Mouse (Mus musculus) retina, postnatal 1 day (tissue): ENCODE data around the gene Usp15.

Experiments used
- DNase-seq: peaks from one replicate; pipeline ENCODE4 v3.0.0-alpha.2; 2012

Gene Usp15

DNA sequence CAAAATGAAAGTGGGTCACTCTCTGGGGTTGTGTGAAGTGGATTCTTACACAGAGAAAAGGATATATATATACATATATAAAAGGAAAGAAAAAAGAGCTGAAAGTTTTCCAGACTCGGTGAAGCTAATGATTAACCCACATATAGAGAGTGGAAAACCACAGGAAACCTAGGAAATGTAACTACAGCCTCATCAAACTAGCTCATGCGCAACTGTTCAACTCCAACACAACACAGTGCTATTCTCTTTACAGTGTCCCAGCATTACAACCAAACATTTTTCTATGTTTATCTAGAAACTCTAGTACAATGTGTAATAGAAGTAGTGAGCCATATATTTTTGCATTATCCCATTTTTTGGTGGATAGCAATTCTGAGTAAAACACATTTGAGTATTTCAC is 96.2 kb downstream of the Usp15 start:
- DNase-seq: no peak

DNA sequence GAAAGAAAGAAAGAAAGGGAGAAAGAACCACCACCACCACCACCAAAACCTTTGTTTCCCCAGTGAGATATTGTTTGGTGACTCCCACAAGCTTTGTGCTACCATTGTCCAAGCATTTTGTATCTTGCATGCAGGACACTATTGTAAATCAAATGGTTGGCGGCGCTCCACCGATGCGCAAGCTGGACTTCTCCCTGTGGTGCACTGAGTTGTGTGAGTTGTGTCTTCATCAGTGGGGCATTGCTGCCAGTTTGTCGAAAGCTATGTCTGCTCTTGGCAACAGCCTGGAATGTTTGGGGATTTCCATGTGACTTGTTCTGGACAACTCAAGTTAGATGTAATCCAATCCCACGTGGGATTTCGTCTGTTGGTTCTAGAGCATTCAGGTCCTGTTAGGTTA is 102.3 kb downstream of the Usp15 start:
- DNase-seq: no peak

DNA sequence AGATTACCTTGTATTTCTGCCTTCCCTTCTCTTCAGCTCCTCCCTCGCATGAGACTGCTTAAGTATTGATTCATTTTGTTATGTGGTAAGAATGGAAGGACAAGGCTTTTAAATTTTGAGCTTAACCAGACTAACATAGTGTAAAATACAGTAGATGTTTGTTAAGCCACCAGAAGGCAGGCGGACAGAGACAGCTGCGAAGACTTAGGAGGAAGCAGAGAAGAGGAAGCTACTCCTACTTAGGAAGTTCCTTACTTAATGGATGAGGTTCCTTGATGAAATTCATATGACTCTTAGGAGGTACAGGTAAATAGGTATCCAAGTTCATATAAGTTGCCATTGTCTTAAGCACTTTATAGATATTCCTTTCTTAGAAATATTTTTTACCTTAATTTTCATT is 104.2 kb downstream of the Usp15 start:
- no peak for DNase-seq

DNA sequence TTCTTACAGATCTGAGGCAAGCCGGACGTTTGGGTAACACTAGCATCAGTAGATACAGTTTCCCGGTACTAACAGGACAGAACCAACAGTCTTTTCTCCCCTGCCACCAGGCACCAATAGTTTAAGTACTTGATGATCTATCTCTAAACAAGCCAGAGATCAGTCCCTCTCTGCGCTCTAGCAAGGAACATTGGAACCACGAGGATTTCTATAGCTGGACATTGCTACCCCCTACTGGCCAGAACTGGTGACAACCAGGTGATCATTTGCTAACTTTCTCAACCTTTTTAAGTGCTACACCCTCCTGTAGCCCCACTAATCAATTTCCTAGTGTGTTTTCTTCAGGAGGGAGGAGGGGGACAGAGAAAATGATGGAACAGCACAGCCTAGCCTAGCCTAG is 105.1 kb downstream of the Usp15 start:
- peak; percentile 81 for DNase-seq

DNA sequence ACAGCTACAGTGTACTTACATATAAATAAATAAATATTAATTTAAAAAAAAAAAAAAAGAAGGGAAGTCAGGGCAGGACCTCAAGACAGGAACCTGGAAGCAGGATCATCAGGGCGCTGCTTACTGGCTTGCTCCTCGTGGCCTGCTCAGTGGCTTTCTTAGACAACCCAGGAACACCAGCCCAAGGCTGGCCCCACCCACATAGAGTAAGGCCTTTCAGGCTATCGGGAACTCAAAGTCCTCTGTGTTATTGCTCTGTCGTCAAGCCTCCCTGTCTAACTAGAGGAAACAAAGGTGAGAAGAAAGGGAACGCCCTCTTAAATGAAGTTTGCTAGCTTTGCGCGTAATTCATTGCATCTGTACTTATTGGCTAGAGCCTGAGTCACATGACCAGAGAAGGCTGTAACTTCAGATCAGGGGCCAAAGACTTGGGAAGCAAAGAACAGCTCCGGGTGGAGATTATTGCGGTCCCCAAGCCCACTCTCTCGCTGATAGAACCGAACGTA is 107.3 kb downstream of the Usp15 start:
- no peak for DNase-seq

DNA sequence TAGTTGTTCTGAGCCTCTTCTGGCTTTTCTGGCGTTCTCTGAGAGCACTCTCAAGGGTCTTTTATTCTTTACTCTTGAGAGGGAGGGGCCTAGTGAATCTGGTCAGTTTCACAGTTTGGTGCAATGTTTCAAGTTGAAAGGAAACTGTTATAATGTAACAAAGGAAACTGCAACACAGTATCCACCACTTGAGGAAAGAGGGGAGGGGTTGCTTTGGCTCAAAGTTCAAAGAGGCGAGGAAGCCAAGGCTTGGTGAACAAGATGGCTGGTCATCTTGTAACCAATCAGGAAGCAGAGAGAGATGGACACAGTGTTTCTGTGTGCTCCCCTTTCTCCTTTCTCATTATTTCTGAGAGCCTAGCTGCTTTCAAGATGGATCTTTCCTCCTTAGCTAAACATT is 109.9 kb downstream of the Usp15 start:
- DNase-seq: no peak

DNA sequence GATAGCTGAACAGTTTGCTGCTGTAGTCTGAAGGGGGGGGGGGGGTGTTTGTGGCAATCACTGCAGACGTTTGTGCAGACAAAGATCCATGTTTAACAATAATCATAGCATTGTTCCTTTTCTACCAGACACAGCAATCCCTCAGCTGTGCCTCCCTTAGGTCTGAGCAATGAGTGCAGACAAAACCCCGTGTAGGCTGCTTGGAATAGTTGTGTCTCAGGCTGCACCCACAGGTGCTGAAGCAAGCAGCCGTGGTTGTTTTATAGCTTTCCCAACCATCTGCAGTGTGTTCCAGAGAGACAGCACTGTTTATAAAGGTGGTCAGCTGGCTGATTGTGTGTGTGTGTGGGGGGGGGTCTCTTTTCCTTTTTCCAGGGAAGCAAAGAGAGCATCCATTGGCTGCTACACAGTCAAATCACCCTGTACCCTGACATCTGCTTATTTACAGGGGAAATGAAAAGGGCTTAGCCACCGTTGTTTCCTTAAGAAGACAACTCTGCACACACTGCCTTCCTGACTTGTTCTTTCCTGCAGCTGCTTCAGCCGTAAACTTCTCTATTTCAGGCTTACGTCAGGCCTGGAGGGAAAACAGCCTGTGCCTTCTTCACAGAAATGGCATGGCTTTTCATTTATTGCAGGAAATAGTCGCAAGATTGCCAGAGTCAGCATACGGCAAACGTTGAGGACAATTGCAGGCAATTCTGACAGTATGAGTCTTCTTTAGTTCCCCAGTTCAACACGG is 111.7 kb downstream of the Usp15 start:
- no peak for DNase-seq

DNA sequence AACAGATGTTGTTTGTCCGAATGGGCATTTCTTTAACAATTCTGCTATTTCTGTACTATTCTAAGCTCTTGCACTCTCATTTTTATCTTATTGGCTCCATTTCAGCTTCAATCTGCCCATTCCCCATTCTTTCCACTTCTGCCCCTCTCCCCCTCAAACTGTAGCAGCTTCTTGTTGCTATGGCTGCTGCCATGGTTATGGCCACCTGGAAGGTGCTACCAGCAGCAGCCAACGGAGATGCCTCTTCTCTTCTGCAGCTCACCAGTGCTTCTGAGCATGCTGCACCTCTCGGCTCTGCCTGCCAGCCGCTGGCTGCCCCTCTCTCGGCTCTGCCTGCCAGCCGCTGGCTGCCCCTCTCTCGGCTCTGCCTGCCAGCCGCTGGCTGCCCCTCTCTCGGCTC is 112.5 kb downstream of the Usp15 start:
- DNase-seq: no peak

DNA sequence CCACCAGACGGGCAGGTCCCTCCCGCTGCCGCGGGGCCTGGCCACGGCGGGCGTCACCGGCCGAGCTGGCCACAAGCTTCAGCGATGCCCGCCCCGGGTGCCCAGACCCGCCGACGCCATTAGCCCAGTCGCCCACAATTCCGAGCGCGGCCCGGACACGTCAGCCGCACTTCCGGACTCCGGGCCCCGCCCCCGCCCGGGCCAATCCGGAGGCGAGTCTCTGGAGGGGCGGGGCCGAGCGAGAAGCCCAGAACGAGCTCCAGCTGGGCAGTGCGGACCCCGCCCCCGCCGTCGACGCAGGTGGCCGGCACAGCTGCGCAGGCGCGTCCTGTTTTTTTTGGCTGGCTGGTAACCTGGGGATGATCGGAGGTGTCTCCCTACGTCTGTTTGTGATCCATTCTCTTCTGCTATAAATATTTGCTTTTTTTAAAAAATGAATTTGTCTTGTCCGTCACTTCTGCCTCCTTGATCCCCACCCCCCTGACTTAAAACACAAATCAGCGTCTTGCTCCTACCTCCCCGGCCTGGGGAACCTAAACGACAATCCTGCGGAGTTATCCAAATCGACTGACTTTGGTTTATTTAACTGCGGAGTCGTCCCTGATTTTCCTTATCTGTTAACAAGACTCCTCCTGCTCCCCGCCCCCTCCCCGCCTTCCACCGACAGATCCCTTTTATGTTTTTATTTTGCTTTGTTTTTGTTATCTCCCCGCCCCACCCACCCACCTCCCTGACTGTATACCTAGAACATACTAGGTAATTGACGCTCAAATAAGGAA is 120.4 kb downstream of the Usp15 start, which contains the start of gene Mon2:
Gene Mon2 (minus strand): TSS at position 261 of the 779 bp plus-strand sequence.
- peak; percentile 98 for DNase-seq

DNA sequence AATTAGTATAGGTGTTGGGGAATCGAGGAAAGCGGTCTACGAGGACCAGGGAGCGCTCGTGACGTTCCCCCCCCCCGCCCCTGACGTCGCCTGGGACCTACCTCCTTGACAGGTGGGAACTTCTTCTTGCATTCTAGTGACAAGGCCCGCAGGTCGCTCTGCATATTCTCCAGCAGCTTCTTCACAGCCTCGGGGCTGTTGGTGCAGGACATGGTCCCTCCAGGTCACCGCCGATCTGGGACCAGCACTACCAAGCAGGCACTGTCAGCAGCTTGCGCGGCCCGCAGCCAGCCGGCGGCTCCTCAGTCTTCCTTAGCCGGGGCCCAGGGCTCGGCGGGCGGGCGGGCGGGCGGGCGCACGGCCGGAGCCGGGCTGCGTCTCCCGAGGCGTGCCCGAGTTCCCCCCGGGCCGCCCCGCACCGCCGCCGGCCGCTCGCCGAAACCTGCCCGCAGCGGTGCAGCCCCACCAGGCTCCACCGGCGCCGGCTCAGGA is 121.0 kb downstream of the Usp15 start:
- no peak for DNase-seq

DNA sequence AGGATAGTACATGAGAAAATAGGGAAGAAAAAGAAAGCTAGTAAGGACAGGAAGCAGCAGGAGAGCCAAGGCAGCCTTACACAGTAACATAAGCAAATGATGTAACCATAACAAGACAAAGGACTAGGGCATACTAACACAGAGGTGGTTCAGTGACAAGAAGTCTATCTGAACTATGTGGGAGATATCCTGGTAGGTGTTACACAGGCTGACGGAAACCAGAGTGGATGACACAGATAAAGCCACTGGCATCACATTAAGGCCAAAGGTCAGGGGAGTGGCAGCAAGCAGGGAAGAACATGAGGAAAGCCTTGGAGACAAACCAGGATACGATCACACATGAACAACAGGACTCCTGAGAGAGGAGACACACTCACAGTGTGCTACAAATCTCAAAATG is 124.8 kb downstream of the Usp15 start:
- DNase-seq: no peak

DNA sequence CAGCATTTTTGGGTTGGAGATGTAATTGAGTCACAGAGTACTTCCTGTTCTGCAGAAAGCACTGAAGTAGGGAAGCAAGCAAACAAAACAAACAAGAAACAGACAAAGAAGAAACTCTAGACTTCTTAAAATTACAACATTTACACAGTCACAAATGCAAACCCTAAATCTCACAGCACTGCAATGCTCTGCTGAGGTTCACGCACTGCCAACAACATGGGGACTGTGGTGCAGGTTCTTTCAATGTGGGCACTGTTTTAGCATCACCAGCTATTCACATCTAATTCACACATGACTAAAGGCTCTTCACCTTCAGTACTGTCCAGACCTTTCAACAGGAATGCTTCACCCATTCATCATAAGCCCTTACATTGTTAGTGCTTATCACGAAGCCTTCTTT is 133.8 kb downstream of the Usp15 start:
- DNase-seq: no peak

DNA sequence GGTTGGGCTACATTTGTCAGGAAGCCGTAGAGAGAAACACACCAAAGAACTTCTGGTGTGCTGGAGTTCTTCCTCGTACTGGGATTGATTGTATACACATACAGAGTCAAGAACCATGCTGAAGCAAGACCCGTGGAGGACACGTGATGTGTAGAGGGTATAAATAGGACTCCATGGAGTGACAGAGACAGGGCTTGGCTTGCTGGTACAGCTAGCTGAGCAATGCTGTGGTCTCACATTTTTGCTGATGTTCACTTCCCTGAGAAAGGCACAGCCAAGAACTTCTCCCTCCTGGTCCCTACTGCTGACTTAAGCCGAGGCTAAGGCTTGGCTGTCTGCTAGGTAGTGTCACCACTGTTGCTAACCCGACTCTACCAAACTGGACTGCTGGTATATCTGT is 136.0 kb downstream of the Usp15 start:
- DNase-seq: no peak

DNA sequence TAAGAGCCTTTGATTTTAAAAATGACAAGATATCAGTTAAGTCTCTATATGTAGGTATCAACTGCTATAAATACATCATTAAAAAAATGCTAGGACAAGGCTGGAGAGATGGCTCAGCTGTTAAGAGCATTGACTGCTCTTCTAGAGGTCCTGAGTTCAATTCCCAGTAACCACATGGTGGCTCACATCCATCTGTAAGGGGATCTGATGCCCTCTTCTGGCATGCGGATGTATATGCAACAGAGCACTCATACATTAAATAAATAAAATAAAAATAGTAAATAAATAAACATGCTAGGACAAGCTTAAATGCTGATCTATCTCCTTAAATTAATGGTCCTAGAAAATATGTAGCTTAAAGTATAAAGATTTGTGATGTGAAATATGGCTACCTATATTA is 139.7 kb downstream of the Usp15 start:
- DNase-seq: no peak

DNA sequence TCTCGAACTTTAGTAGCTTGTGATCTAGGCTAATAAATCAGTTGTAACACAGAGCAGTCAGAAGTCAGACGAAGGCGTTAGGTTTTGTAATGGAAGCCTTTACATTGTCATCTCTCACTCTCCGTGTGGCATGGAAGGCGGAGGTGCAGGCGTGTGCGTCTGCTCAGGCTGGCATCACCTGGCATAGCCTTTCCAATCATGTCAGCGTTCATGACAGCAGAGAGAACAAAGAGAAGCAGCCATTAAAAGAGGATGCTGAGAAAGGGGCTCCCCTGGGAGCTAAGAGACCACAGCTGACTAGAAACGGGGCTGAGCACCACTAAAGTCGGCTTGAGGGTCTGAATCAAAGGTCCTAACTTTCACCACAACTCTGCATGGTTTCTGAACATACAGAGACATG is 140.3 kb downstream of the Usp15 start:
- DNase-seq: no peak

DNA sequence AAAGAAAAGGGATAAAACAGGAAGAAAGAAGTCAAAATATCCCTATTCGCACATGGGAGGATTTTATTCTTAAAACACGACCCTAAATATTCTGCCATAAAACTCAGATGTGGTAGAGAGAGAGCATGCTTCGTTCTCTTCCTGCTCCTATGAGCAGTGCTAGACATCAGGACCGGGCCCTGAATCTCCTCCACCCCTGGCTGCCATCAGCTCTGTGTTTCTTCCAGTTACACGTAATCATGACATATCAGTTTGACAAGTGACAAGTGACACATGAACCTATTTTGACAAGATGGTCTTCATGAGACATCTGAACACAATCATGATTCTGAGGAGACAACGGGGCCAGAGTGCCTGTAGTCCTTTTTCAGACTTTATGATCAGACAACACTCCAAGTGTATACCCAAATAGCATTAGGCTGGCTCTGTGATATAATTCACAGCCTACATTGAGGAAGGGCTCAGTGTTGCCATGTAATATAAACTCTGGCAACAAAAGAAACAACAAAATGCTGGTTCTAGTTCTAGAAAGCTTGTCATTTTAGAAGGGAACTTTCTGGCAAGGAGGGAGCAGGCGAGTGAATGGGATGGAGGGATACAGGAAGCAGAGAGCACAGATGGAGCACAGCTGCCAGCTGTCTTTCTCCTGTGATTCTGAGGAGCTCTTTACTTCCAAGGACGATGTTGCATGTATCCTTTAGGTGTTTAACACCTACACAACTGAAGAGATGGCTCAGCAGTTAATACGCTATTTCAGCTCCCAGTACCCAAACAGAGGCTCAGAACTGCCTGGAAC is 141.4 kb downstream of the Usp15 start:
- no peak for DNase-seq
